Comparison of ENCODE assay signal across 14 mouse cellular contexts in the genomic region with DNA sequence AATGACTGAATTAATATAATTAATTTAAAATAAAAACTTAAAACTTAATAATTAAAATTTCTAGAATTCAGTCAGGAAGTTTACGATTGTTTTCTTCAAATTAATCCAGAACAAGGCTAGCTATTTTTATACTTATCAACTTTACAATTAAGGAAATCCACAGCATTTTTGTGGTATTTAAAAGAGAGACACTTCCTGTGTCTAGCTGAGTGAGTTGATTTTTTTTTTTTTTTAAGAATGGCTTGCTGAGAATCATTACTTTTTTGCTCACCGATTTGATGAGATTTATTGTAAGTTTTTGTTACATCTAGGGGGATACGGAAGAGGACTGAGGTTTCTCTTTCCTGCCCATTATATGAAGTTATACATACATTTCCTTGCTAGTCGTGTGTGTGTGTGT. TPM values are rescaled to one million over a fixed set of nuclear protein-coding genes. Genes with fewer than 3 reads are reported as not detected.
DNase-seq lines count a peak whose midpoint lies in the region; ATAC-seq and TF ChIP-seq lines count a peak whose summit lies in the region.
"Had no signal": no experiment of that assay in that cellular context is flagged by ENCODE, and none has a peak within 500 bp of the region (broad histone marks: within the 10 kb centered on the region; RNA-seq: fewer than 3 reads in every experiment).

No protein-coding gene starts in this region.

- no peaks in the 10 kb centered on the region for H3K9me3 ChIP-seq in kidney, embryonic 16.5 days (ENCODE audit: low read length)
- H3K9me3 ChIP-seq in midbrain, postnatal 0 days (ENCODE audit: low read length) = no peaks in the 10 kb centered on the region
- no peaks in the 10 kb centered on the region for H3K9me3 ChIP-seq in midbrain, embryonic 13.5 days
- H3K9me3 ChIP-seq in liver, embryonic 13.5 days (replicated peaks) = no peaks in the 10 kb centered on the region
- H3K9me3 ChIP-seq: stomach, embryonic 15.5 days had no signal

- no peak for DNase-seq in kidney, postnatal 25 days
- DNase-seq in midbrain, postnatal 0 days (ENCODE audit: low spot score) = no peak
- no peak for DNase-seq in liver, embryonic 13.5 days
- no peak for DNase-seq in gastrocnemius, postnatal 36 days
- DNase-seq in layer of hippocampus, postnatal 14 days (ENCODE audit: low spot score in 2 of 2) = no peak
- DNase-seq: adrenal gland, postnatal 14 days; heart, adult 18-20 months; lung, postnatal 14 days; right cerebral cortex, postnatal 4 days had no signal

- TF ChIP-seq CTCF in midbrain, postnatal 0 days (IDR thresholded peaks at IDR 0.05) = no peak

- intact Hi-C loops in gastrocnemius, postnatal 36 days (cut with DNase I) = loop anchor here (2.0 kb wide), 1 partner anchor 79 kb away; no protein-coding TSS in a partner anchor

- no peaks in the 10 kb centered on the region for H3K36me3 ChIP-seq in kidney, embryonic 16.5 days (ENCODE audit: insufficient read depth, low read length)
- no peaks in the 10 kb centered on the region for H3K36me3 ChIP-seq in midbrain, postnatal 0 days (ENCODE audit: insufficient read depth, low read length)
- H3K36me3 ChIP-seq in midbrain, embryonic 13.5 days = no peaks in the 10 kb centered on the region
- no peaks in the 10 kb centered on the region for H3K36me3 ChIP-seq in liver, embryonic 13.5 days
- H3K36me3 ChIP-seq: stomach, embryonic 15.5 days had no signal

- H3K4me2 ChIP-seq in kidney, embryonic 16.5 days (replicated peaks; ENCODE audit: low read depth, low read length) = peak overlapping the region; percentile 79
- H3K4me2 ChIP-seq in midbrain, postnatal 0 days (ENCODE audit: low read depth, low read length, poor library complexity, severe bottlenecking) = no peak overlapping the region
- H3K4me2 ChIP-seq in midbrain, embryonic 13.5 days (replicated peaks) = no peak overlapping the region
- H3K4me2 ChIP-seq in liver, embryonic 13.5 days = peak overlapping the region; percentile 75

- peaks cover 15% of the 10 kb centered on the region for H3K4me1 ChIP-seq in kidney, embryonic 16.5 days (ENCODE audit: insufficient read depth, low read length)
- H3K4me1 ChIP-seq in midbrain, postnatal 0 days (ENCODE audit: insufficient read depth, low read length) = no peaks in the 10 kb centered on the region
- peaks cover 22% of the 10 kb centered on the region for H3K4me1 ChIP-seq in midbrain, embryonic 13.5 days (replicated peaks)
- H3K4me1 ChIP-seq in liver, embryonic 13.5 days (replicated peaks) = peaks cover 34% of the 10 kb centered on the region

- 57% methylated on average over 4 of the region's 4 CpGs for WGBS in kidney, embryonic 16.5 days
- WGBS in midbrain, postnatal 0 days = 69% methylated on average over 4 of the region's 4 CpGs
- 77% methylated on average over 4 of the region's 4 CpGs for WGBS in midbrain, embryonic 13.5 days
- WGBS in liver, embryonic 13.5 days (ENCODE audit: insufficient replicate concordance) = 65% methylated on average over 4 of the region's 4 CpGs

- no peak for ATAC-seq in kidney, embryonic 16.5 days (ENCODE audit: low FRiP score, low TSS enrichment)
- ATAC-seq in midbrain, postnatal 0 days (ENCODE audit: low FRiP score) = no peak
- ATAC-seq in midbrain, embryonic 13.5 days = no peak
- ATAC-seq in liver, embryonic 13.5 days (ENCODE audit: low read depth) = no peak
- ATAC-seq: inflammation-experienced regulatory T-cells, adult 6 months; midbrain, embryonic 16.5 days had no signal

- no peaks in the 10 kb centered on the region for H3K27me3 ChIP-seq in kidney, embryonic 16.5 days (ENCODE audit: insufficient read depth, low read length)
- H3K27me3 ChIP-seq in midbrain, postnatal 0 days (ENCODE audit: insufficient read depth, low read length) = no peaks in the 10 kb centered on the region
- H3K27me3 ChIP-seq in midbrain, embryonic 13.5 days = no peaks in the 10 kb centered on the region
- H3K27me3 ChIP-seq in liver, embryonic 13.5 days = no peaks in the 10 kb centered on the region
- H3K27me3 ChIP-seq: stomach, embryonic 15.5 days had no signal

- peak overlapping the region; percentile 67 for H3K4me3 ChIP-seq in kidney, embryonic 16.5 days (ENCODE audit: low read length)
- H3K4me3 ChIP-seq in midbrain, postnatal 0 days (ENCODE audit: low read depth, low read length) = peak overlapping the region; percentile 93; the same call in 1 of the 2 replicates
- no peak overlapping the region for H3K4me3 ChIP-seq in midbrain, embryonic 13.5 days (replicated peaks)
- H3K4me3 ChIP-seq in liver, embryonic 13.5 days (replicated peaks) = no peak overlapping the region; the same call in 1 of the 2 replicates

- H3K27ac ChIP-seq in kidney, embryonic 16.5 days (ENCODE audit: low read length) = no peak overlapping the region
- H3K27ac ChIP-seq in midbrain, postnatal 0 days (ENCODE audit: low read depth, low read length) = no peak overlapping the region
- no peak overlapping the region for H3K27ac ChIP-seq in midbrain, embryonic 13.5 days
- no peak overlapping the region for H3K27ac ChIP-seq in liver, embryonic 13.5 days
- H3K27ac ChIP-seq: stomach, embryonic 15.5 days had no signal

- no peak overlapping the region for H3K9ac ChIP-seq in kidney, embryonic 16.5 days (replicated peaks; ENCODE audit: low read length)
- no peak overlapping the region for H3K9ac ChIP-seq in midbrain, postnatal 0 days (replicated peaks; ENCODE audit: low read length, poor library complexity, severe bottlenecking)
- no peak overlapping the region for H3K9ac ChIP-seq in midbrain, embryonic 13.5 days (replicated peaks)
- H3K9ac ChIP-seq in liver, embryonic 13.5 days = no peak overlapping the region; the same call in 1 of the 2 replicates
- H3K9ac ChIP-seq: stomach, embryonic 15.5 days had no signal

RNA-seq across cellular contexts. Expression of a gene that starts 1.8 kb away (rescaled TPM):
- 3.3 TPM in 2 replicates for polyA plus RNA-seq in kidney, embryonic 16.5 days (2015; fragmentation: Nextera tagmentation; extraction: Ambion mirVana)
- total RNA-seq in midbrain, postnatal 0 days (2014; rRNA removed) = 3.1 and 3.5 TPM in 2 replicates
- 1.2 and 1.4 TPM in 2 replicates for polyA plus RNA-seq in midbrain, postnatal 0 days (2015; fragmentation: Nextera tagmentation; extraction: Ambion mirVana)
- polyA plus RNA-seq in midbrain, embryonic 13.5 days (2015; fragmentation: Nextera tagmentation; extraction: Ambion mirVana) = 2.5 and 2.7 TPM in 2 replicates
- 2.4 and 3.0 TPM in 2 replicates for polyA plus RNA-seq in liver, embryonic 13.5 days (2015; fragmentation: Nextera tagmentation; extraction: Ambion mirVana)
- total RNA-seq in gastrocnemius, postnatal 36 days (2021) = 1 to 10 TPM; 1.5 to 2.2 TPM
- total RNA-seq in layer of hippocampus, postnatal 14 days (2021) = 10 to 100 TPM in 1 of 2 experiments, 1 to 10 TPM in 1; 9.7 to 10.7 TPM

RNA-seq across cellular contexts. Expression of a gene that starts 2.0 kb away (rescaled TPM):
- 24.5 TPM in 2 replicates for polyA plus RNA-seq in kidney, embryonic 16.5 days (2015; fragmentation: Nextera tagmentation; extraction: Ambion mirVana)
- total RNA-seq in midbrain, postnatal 0 days (2014; rRNA removed) = 38.2 and 57.3 TPM in 2 replicates
- 38.6 and 39.3 TPM in 2 replicates for polyA plus RNA-seq in midbrain, postnatal 0 days (2015; fragmentation: Nextera tagmentation; extraction: Ambion mirVana)
- polyA plus RNA-seq in midbrain, embryonic 13.5 days (2015; fragmentation: Nextera tagmentation; extraction: Ambion mirVana) = 66.4 and 69.9 TPM in 2 replicates
- 11.3 and 16.2 TPM in 2 replicates for polyA plus RNA-seq in liver, embryonic 13.5 days (2015; fragmentation: Nextera tagmentation; extraction: Ambion mirVana)
- 10 to 100 TPM; 32.5 to 40.1 TPM for total RNA-seq in gastrocnemius, postnatal 36 days (2021)
- 10 to 100 TPM; 77.1 to 77.9 TPM for total RNA-seq in layer of hippocampus, postnatal 14 days (2021)

Comparison
In these comparisons a context has a peak if more than half of its experiments do, and no peak if none do; other contexts are left out.
1. H3K4me3 ChIP-seq: peak in kidney, embryonic 16.5 days (single experiment) and midbrain, postnatal 0 days (single experiment); none in midbrain, embryonic 13.5 days (single experiment) and liver, embryonic 13.5 days (single experiment).
2. H3K4me2 ChIP-seq: peak in kidney, embryonic 16.5 days (single experiment) and liver, embryonic 13.5 days (single experiment); none in midbrain, postnatal 0 days (single experiment) and midbrain, embryonic 13.5 days (single experiment).